Mouse (Mus musculus): Measurements from ENCODE around the gene Phip. TPM values are rescaled to one million over a fixed set of nuclear protein-coding genes. Genes with fewer than 3 reads are reported as not detected.

The Phip gene
- polyA plus RNA-seq (2012; ENCODE audit: insufficient read depth, low replicate concordance), result 0.92 and 2.4 TPM in 2 replicates

DNA sequence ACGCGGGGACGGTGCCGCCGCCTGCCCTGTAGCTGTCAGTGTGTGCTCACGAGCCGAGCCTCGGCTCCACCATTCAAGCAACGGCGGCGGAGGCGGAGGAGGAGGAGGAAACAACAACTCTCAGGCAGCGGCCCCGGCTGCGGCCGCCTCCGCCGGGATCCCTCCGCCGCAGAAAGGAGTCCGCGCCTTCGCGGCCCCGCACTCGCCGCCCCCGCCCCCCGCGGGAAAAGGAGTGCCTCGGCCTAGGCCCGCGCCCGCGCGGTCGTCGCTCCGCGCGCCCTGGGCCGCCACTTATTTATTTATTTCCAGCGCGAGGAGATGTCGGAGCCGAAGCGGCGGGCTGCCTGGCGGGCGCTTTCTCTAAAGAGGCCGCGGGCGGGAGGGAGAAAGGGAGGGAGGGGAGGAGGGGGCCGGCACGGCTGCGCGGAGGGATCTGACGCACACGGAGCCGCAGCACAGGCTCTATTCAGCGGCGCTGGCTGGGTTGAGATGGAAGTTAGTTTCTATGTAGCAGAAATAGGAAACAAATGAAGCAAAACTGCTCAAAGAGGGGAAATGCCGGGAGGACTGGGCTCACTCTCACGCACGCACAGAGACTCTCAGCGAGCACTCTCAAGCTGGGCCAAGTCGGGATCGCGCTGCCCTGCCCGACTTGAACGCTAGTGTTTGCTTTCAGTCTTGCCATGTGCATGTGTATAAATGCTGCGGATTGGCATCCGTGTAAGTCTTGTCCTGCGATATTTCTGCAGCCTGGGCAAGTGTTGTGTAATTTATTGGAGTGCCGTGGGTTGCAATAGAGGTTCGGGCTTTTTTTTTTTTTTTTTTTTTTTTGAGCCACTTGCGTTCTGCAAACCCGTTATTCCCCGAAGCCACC, at the start of gene Phip:
TSS of gene Phip (minus strand) at position 175 of the 874 bp plus-strand sequence.
- Histone ChIP-seq H3K4me3 (replicated peaks) (peak within 1 kb of the TSS; percentile 99), H3K27me3 (replicated peaks) (no peaks in the 10 kb centered on the region), H3K4me1 (peaks cover 14% of the 10 kb centered on the region; the same call in 1 of the 2 replicates), H3K36me3 (replicated peaks; ENCODE audit: low read length) (peaks cover 4% of the 10 kb centered on the region), H3K9me3 (no peaks in the 10 kb centered on the region)
- TF ChIP-seq GATA1 (IDR thresholded peaks at IDR 0.05; ENCODE audit: borderline replicate concordance, low read length) (no peak), FLI1 (IDR thresholded peaks at IDR 0.05; ENCODE audit: low read length) (no peak)

DNA sequence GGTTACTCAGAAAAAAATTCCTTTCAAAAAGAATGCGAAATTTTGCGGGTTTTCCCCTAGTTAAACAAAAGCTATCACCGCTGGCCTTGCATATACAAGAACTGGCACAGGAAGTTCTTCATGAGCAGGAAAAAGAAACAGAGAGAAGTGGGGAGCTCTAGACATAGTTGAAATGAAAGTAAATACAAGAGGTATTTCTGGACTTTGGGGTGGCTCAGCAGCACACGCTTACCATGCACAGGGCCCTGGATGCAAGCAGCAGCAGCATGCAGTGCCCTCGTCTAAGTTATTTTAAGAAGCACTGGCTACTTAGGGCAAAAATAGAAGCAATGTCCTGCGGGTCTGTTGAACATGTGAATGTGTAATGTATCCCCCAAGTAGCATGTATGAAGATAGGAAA, 48.4 kb upstream of the Phip start:
- peak overlapping the region; percentile 77 for H3K4me3 ChIP-seq (replicated peaks)
- no peaks in the 10 kb centered on the region for H3K36me3 ChIP-seq (replicated peaks; ENCODE audit: low read length)
- H3K9me3 ChIP-seq, result 0 out of 2 replicates have a peak, but pooled peaks cover 3% of the 10 kb centered on the region
- H3K27me3 ChIP-seq (replicated peaks), result no peaks in the 10 kb centered on the region
- TF ChIP-seq GATA1 (IDR thresholded peaks at IDR 0.05; ENCODE audit: borderline replicate concordance, low read length), result no peak
- no peak for TF ChIP-seq FLI1 (IDR thresholded peaks at IDR 0.05; ENCODE audit: low read length)
- H3K4me1 ChIP-seq, result no peaks in the 10 kb centered on the region

- H3K36me3 ChIP-seq (replicated peaks; ENCODE audit: low read length), result no peaks in the 10 kb centered on the region
- H3K9me3 ChIP-seq, result no peaks in the 10 kb centered on the region
- no peaks in the 10 kb centered on the region for H3K4me1 ChIP-seq
- no peaks in the 10 kb centered on the region for H3K27me3 ChIP-seq (replicated peaks)
- TF ChIP-seq GATA1 (IDR thresholded peaks at IDR 0.05; ENCODE audit: borderline replicate concordance, low read length), result no peak
- no peak for TF ChIP-seq FLI1 (IDR thresholded peaks at IDR 0.05; ENCODE audit: low read length)
- no peak overlapping the region for H3K4me3 ChIP-seq (replicated peaks)
These were observed 39.2 kb upstream of the Phip start for GRCm38 (mm10) chr9:83014516-83014915.

DNA sequence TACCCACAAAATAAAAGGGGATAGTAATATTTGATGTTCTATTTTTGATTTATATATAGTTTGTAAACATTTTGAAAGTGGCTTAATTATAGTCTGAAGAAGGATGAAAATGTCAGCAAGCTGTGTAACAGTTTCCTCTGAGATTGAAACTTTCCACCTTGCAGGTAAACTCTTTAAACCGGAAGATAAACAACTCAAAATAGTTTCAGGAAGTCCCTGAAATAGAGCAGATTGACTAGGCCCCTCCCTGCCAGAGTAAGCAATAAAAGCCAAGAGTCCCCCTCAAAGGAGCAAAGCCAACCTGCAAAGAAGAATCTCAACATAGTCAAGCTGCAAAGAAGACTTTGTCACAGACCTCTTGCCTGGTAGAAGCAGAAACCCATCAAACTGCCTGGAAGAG, 33.0 kb upstream of the Phip start:
- no peaks in the 10 kb centered on the region for H3K27me3 ChIP-seq (replicated peaks)
- TF ChIP-seq FLI1 (IDR thresholded peaks at IDR 0.05; ENCODE audit: low read length), result no peak
- TF ChIP-seq GATA1 (IDR thresholded peaks at IDR 0.05; ENCODE audit: borderline replicate concordance, low read length), result no peak
- no peak overlapping the region for H3K4me3 ChIP-seq (replicated peaks)
- H3K9me3 ChIP-seq, result 0 out of 2 replicates have a peak, but pooled peaks cover 2% of the 10 kb centered on the region
- H3K4me1 ChIP-seq, result no peaks in the 10 kb centered on the region
- no peaks in the 10 kb centered on the region for H3K36me3 ChIP-seq (replicated peaks; ENCODE audit: low read length)

DNA sequence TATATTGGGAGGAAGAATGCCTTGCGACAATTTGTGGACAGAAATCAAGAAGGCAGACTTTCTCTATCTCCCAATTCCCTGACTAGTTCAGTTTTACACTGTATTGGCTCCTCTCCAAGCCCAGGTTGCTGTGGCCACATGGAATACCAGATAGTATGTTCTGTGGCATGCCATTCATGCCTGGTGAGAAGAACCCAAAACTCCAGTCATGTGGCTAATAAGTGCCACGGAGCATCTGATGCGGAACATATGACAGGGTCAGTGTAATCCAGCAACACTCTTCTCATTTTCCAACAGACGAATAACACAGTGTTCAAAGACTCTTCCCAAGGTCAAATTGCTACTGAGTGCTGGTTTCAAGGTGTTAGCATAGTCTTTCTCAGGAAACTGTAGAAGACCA, 26.0 kb upstream of the Phip start:
- H3K4me1 ChIP-seq, result no peaks in the 10 kb centered on the region
- no peaks in the 10 kb centered on the region for H3K9me3 ChIP-seq
- TF ChIP-seq FLI1 (IDR thresholded peaks at IDR 0.05; ENCODE audit: low read length) (no peak), GATA1 (IDR thresholded peaks at IDR 0.05; ENCODE audit: borderline replicate concordance, low read length) (no peak)
- no peaks in the 10 kb centered on the region for H3K27me3 ChIP-seq (replicated peaks)
- H3K4me3 ChIP-seq (replicated peaks), result no peak overlapping the region
- H3K36me3 ChIP-seq (replicated peaks; ENCODE audit: low read length), result no peaks in the 10 kb centered on the region

DNA sequence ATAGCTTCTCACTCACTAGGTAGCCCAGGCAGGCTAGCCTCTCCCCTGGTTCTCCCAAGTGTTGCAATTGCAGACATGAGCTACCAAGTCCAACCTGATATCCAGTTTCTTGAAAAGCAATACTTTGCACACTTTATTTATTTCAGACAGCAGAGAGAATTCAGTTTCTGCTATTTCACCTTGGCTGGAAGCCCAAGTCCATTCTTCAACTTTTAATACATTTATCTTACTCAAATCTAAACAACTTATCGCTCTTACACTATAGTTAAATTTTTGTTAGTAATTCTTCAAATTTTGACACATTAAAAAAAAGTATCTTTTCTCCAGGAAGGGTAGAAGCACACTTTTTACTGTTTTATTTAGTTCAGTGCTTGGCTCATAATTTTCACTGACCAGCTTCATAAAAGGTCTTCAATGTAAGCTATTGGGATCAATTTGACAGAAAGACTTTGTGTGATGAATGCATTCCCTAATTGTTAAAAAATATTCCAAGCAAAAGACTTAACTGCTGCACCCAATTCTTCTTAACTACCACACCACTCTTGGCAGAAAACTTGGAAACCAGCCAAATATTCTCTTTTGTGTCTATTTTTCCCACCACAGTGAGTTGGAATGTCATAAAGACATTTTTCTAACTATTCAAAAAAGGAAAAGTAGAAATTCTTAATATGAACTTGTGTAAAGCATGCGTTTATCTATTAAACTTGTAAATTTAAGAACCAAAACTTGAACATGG, 22.6 kb upstream of the Phip start:
- Histone ChIP-seq H3K4me3 (replicated peaks) (no peak overlapping the region), H3K9me3 (no peaks in the 10 kb centered on the region), H3K27me3 (replicated peaks) (no peaks in the 10 kb centered on the region), H3K36me3 (replicated peaks; ENCODE audit: low read length) (no peaks in the 10 kb centered on the region), H3K4me1 (peaks cover 4% of the 10 kb centered on the region)
- TF ChIP-seq GATA1 (IDR thresholded peaks at IDR 0.05; ENCODE audit: borderline replicate concordance, low read length), result no peak
- no peak for TF ChIP-seq FLI1 (IDR thresholded peaks at IDR 0.05; ENCODE audit: low read length)

DNA sequence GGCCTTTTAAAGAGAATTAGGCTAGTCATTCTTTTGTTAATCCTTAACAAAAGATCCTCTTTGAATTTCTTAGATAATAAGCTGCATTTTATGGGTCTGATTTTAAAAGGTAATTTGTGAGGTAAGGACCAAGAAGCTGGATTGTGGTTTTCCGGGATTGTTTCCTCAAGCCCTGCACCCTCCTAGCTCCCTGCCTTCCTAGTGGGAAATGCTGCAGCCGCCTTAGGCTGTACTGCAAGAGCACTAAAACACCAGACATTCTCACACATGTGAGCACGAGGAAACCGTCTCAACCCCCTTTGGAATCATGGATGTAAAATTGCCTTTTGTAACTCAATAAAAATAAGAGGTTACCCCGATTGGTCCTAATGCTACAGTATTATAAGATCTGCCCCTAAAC, 1.6 kb upstream of the Phip start:
- TF ChIP-seq FLI1 (IDR thresholded peaks at IDR 0.05; ENCODE audit: low read length), result no peak
- TF ChIP-seq GATA1 (IDR thresholded peaks at IDR 0.05; ENCODE audit: borderline replicate concordance, low read length), result no peak
- no peaks in the 10 kb centered on the region for H3K27me3 ChIP-seq (replicated peaks)
- no peaks in the 10 kb centered on the region for H3K36me3 ChIP-seq (replicated peaks; ENCODE audit: low read length)
- peak overlapping the region; percentile 76 for H3K4me3 ChIP-seq (replicated peaks)
- H3K4me1 ChIP-seq, result peaks cover 4% of the 10 kb centered on the region; the same call in 1 of the 2 replicates
- no peaks in the 10 kb centered on the region for H3K9me3 ChIP-seq

- Histone ChIP-seq H3K36me3 (replicated peaks; ENCODE audit: low read length) (no peaks in the 10 kb centered on the region), H3K4me3 (replicated peaks) (peak overlapping the region; percentile 99), H3K27me3 (replicated peaks) (no peaks in the 10 kb centered on the region), H3K9me3 (no peaks in the 10 kb centered on the region), H3K4me1 (peaks cover 8% of the 10 kb centered on the region; the same call in 1 of the 2 replicates)
- TF ChIP-seq FLI1 (IDR thresholded peaks at IDR 0.05; ENCODE audit: low read length), result no peak
- no peak for TF ChIP-seq GATA1 (IDR thresholded peaks at IDR 0.05; ENCODE audit: borderline replicate concordance, low read length)
These were observed 903 bp upstream of the Phip start for GRCm38 (mm10) chr9:82976219-82976618.

GRCm38 (mm10) chr9:82974962-82975341, 364 bp downstream of the Phip start:
- H3K9me3 ChIP-seq, result no peaks in the 10 kb centered on the region
- no peak for TF ChIP-seq GATA1 (IDR thresholded peaks at IDR 0.05; ENCODE audit: borderline replicate concordance, low read length)
- H3K4me3 ChIP-seq (replicated peaks), result peak overlapping the region; percentile 99
- H3K36me3 ChIP-seq (replicated peaks; ENCODE audit: low read length), result peaks cover 8% of the 10 kb centered on the region
- no peaks in the 10 kb centered on the region for H3K27me3 ChIP-seq (replicated peaks)
- peaks cover 19% of the 10 kb centered on the region; the same call in 1 of the 2 replicates for H3K4me1 ChIP-seq

Measured in megakaryocyte, embryonic 14.5 days (primary cell).